Mouse (Mus musculus) lung, embryonic 14.5 days (tissue): ENCODE data around the gene Tmed6. TPM values are rescaled to one million over a fixed set of nuclear protein-coding genes. Genes with fewer than 3 reads are reported as not detected.
"Not testable (repeated sequence)": the region's sequence is repeated elsewhere in the genome, so short reads cannot be mapped to it uniquely, and the experiment has no call there.

Experiments used
- ATAC-seq: fragments of 200-750 bp; cut with Nextera tagmentation; 2 replicates; pipeline ENCODE4 v1.8.0; 2017; ENCODE audit warnings: mild to moderate bottlenecking, moderate TSS enrichment, moderate library complexity; ENCODE audit not compliant: insufficient read depth
- DNase-seq: peaks from one replicate; pipeline ENCODE4 v3.0.0-alpha.2; 2015
- H3K27ac ChIP-seq: fragments of 300-500 bp; sonication (generic); 2 replicates; pipeline ENCODE4 v1.5.1; 2014; ENCODE audit warnings: low read depth, mild to moderate bottlenecking, moderate library complexity
- H3K27me3 ChIP-seq: fragments of 300-500 bp; sonication (generic); 2 replicates; pipeline ENCODE4 v1.6.1; 2014; ENCODE audit warnings: low read length, control low read depth; ENCODE audit not compliant: insufficient read depth
- H3K36me3 ChIP-seq: fragments of 300-500 bp; sonication (generic); 2 replicates; pipeline ENCODE4 v1.6.1; 2014; ENCODE audit warnings: control low read depth; ENCODE audit not compliant: insufficient read depth
- H3K4me1 ChIP-seq: fragments of 300-500 bp; sonication (generic); 2 replicates; pipeline ENCODE4 v1.6.1; 2014; ENCODE audit warnings: antibody characterized with exemption, control low read depth; ENCODE audit not compliant: insufficient read depth
- H3K4me2 ChIP-seq: fragments of 300-500 bp; sonication (generic); 2 replicates; pipeline ENCODE4 v1.6.1; 2014; ENCODE audit warnings: mild to moderate bottlenecking
- H3K4me3 ChIP-seq: fragments of 300-500 bp; sonication (generic); 2 replicates; pipeline ENCODE4 v1.5.1; 2014; ENCODE audit warnings: low read depth, low read length
- H3K9ac ChIP-seq: fragments of 300-500 bp; sonication (generic); 2 replicates; pipeline ENCODE4 v1.6.1; 2014
- H3K9me3 ChIP-seq: fragments of 300-500 bp; sonication (generic); 2 replicates; pipeline ENCODE4 v1.6.1; 2016; ENCODE audit warnings: low read depth, low read length, control low read depth
- CTCF ChIP-seq: IDR thresholded peaks from 2 replicates; pipeline ENCODE4 v1.5.1; 2016; ENCODE audit warnings: antibody characterized with exemption, low read depth
- WGBS: fragments of 180-500 bp; shearing (Covaris S2); extraction: QIAGEN DNeasy Blood & Tissue Kit; methylation state at CpG from one replicate; pipeline ENCODE4 v1.1.7; 2014; 5-methylcytosine and 5-hydroxymethylcytosine counted together
- polyA plus RNA-seq: library from polyadenylated mRNA; unstranded; fragments of >200 nt; fragmentation: Nextera tagmentation; extraction: Ambion mirVana; gene quantifications from 2 replicates; pipeline ENCODE4 v1.2.1, GENCODE M21; 2014

Gene Tmed6
- polyA plus RNA-seq, 1 experiment from 2014 or later: 1.1 TPM

GRCm38 (mm10) chr8:107109816-107110435, 44.5 kb upstream of the Tmed6 start:
- Histone ChIP-seq H3K36me3 (no peaks in the 10 kb centered on the region), H3K27ac (no peak overlapping the region)
- WGBS: 74% methylated on average over 5 of the region's 5 CpGs

GRCm38 (mm10) chr8:107108978-107109720, 43.7 kb upstream of the Tmed6 start:
- H3K4me1 ChIP-seq: peaks cover 4% of the 10 kb centered on the region
- 36% methylated on average over 23 of the region's 23 CpGs for WGBS
- H3K4me2 ChIP-seq: peak overlapping the region; percentile 55
- no peak overlapping the region for H3K27ac ChIP-seq
- H3K36me3 ChIP-seq: no peaks in the 10 kb centered on the region
- peak overlapping the region; percentile 11; the same call in 1 of the 2 replicates for H3K4me3 ChIP-seq
- H3K9ac ChIP-seq: no peak overlapping the region; the same call in 1 of the 2 replicates
- DNase-seq (peak; percentile 64), ATAC-seq (peak; percentile 68; the same call in 1 of the 2 replicates)
- no peaks in the 10 kb centered on the region for H3K27me3 ChIP-seq
- TF ChIP-seq CTCF: 0 out of 2 replicates have a peak, but pooled peaks have one; percentile 7
- no peaks in the 10 kb centered on the region for H3K9me3 ChIP-seq

More at GRCm38 (mm10) chr8:107109816-107110435, 44.5 kb upstream of the Tmed6 start:
- Histone ChIP-seq H3K9me3 (no peaks in the 10 kb centered on the region), H3K4me2 (no peak overlapping the region), H3K4me1 (peaks cover 11% of the 10 kb centered on the region), H3K9ac (no peak overlapping the region), H3K4me3 (no peak overlapping the region), H3K27me3 (no peaks in the 10 kb centered on the region)
- ATAC-seq (no peak), DNase-seq (no peak)
- TF ChIP-seq CTCF: no peak

GRCm38 (mm10) chr8:107108089-107108488, 42.6 kb upstream of the Tmed6 start:
- H3K4me3 ChIP-seq, H3K4me2 ChIP-seq, H3K27me3 ChIP-seq, DNase-seq, H3K9me3 ChIP-seq, H3K27ac ChIP-seq, ATAC-seq, H3K4me1 ChIP-seq, H3K9ac ChIP-seq, H3K36me3 ChIP-seq: not testable (repeated sequence)
- 91% methylated on average over 5 of the region's 5 CpGs for WGBS

GRCm38 (mm10) chr8:107104547-107104946, 39.1 kb upstream of the Tmed6 start:
- Histone ChIP-seq H3K4me1 (peaks cover 4% of the 10 kb centered on the region; the same call in 1 of the 2 replicates), H3K9ac (no peak overlapping the region), H3K4me2 (no peak overlapping the region), H3K9me3 (no peaks in the 10 kb centered on the region), H3K27ac (no peak overlapping the region), H3K4me3 (no peak overlapping the region), H3K36me3 (no peaks in the 10 kb centered on the region), H3K27me3 (no peaks in the 10 kb centered on the region)
- peak; percentile 89 for DNase-seq
- no peak for ATAC-seq
- peak; percentile 90 for TF ChIP-seq CTCF
- 7% methylated on average over 4 of the region's 4 CpGs for WGBS

GRCm38 (mm10) chr8:107100635-107101034, 35.2 kb upstream of the Tmed6 start:
- Histone ChIP-seq H3K27ac (no peak overlapping the region), H3K9me3 (no peaks in the 10 kb centered on the region), H3K36me3 (no peaks in the 10 kb centered on the region), H3K4me3 (no peak overlapping the region), H3K4me2 (no peak overlapping the region), H3K27me3 (no peaks in the 10 kb centered on the region), H3K4me1 (no peaks in the 10 kb centered on the region), H3K9ac (no peak overlapping the region)
- 83% methylated on average over 2 of the region's 2 CpGs for WGBS
- no peak for TF ChIP-seq CTCF
- DNase-seq (no peak), ATAC-seq (no peak)

- Histone ChIP-seq H3K27ac (peak within 1 kb of the TSS; percentile 94), H3K36me3 (peaks cover 29% of the 10 kb centered on the region), H3K4me3 (peak within 1 kb of the TSS; percentile 81), H3K9me3 (no peaks in the 10 kb centered on the region), H3K27me3 (no peaks in the 10 kb centered on the region), H3K4me2 (peak within 1 kb of the TSS; percentile 75), H3K9ac (peak within 1 kb of the TSS; percentile 91), H3K4me1 (peaks cover 3% of the 10 kb centered on the region; the same call in 1 of the 2 replicates)
- peak; percentile 98 for ATAC-seq
- no peak for TF ChIP-seq CTCF
- peak; percentile 97 for DNase-seq
- 4% methylated on average over 37 of the region's 39 CpGs for WGBS
Observed at GRCm38 (mm10) chr8:107096366-107097036, 31.1 kb upstream of the Tmed6 start, which contains the start of gene Terf2. TSS of gene Terf2 (minus strand) at chr8:107096547.
